In genomic region chr2:91308680-91309079, GRCm38 (mm10) we compare ENCODE assay signal across 16 mouse cellular contexts. TPM values are rescaled to one million over a fixed set of nuclear protein-coding genes. Genes with fewer than 3 reads are reported as not detected.
DNase-seq lines count a peak whose midpoint lies in the region; ATAC-seq lines count a peak whose summit lies in the region.
"Had no signal": no experiment of that assay in that cellular context is flagged by ENCODE, and none has a peak within 500 bp of the region (broad histone marks: within the 10 kb centered on the region; RNA-seq: fewer than 3 reads in every experiment).

No protein-coding gene starts in this region.

- peak; percentile 72; the same call in 1 of the 2 replicates for ATAC-seq in kidney, embryonic 15.5 days (replicated peaks; ENCODE audit: low FRiP score)
- ATAC-seq in liver, embryonic 11.5 days (replicated peaks; ENCODE audit: low FRiP score): no peak
- no peak for ATAC-seq in forebrain, embryonic 12.5 days (ENCODE audit: low FRiP score)
- ATAC-seq: forebrain, embryonic 16.5 days; inflammation-experienced regulatory T-cells, adult 6 months; lung, postnatal 0 days had no signal

- H3K4me1 ChIP-seq in kidney, embryonic 15.5 days: peaks cover 18% of the 10 kb centered on the region
- peaks cover 7% of the 10 kb centered on the region; the same call in 1 of the 2 replicates for H3K4me1 ChIP-seq in liver, embryonic 11.5 days (replicated peaks; ENCODE audit: control insufficient read depth, insufficient read depth, low read length)
- H3K4me1 ChIP-seq in forebrain, embryonic 12.5 days: peaks cover 23% of the 10 kb centered on the region

- no peaks in the 10 kb centered on the region for H3K36me3 ChIP-seq in kidney, embryonic 15.5 days
- H3K36me3 ChIP-seq in liver, embryonic 11.5 days (ENCODE audit: control insufficient read depth, insufficient read depth, low read length): no peaks in the 10 kb centered on the region
- H3K36me3 ChIP-seq in forebrain, embryonic 12.5 days (replicated peaks): 0 out of 2 replicates have a peak, but pooled peaks cover 8% of the 10 kb centered on the region

- H3K27ac ChIP-seq in kidney, embryonic 15.5 days: no peak overlapping the region
- no peak overlapping the region for H3K27ac ChIP-seq in liver, embryonic 11.5 days (ENCODE audit: low read depth, low read length)
- no peak overlapping the region for H3K27ac ChIP-seq in forebrain, embryonic 12.5 days
- H3K27ac ChIP-seq: heart, adult 2 months had no signal

- no peaks in the 10 kb centered on the region for H3K9me3 ChIP-seq in kidney, embryonic 15.5 days (replicated peaks)
- no peaks in the 10 kb centered on the region for H3K9me3 ChIP-seq in liver, embryonic 11.5 days (ENCODE audit: control insufficient read depth, low read length)
- H3K9me3 ChIP-seq in forebrain, embryonic 12.5 days: no peaks in the 10 kb centered on the region

- H3K9ac ChIP-seq in kidney, embryonic 15.5 days: no peak overlapping the region
- no peak overlapping the region for H3K9ac ChIP-seq in liver, embryonic 11.5 days (ENCODE audit: low read depth, low read length)
- H3K9ac ChIP-seq in forebrain, embryonic 12.5 days: no peak overlapping the region

- no peak overlapping the region for H3K4me2 ChIP-seq in kidney, embryonic 15.5 days
- no peak overlapping the region for H3K4me2 ChIP-seq in liver, embryonic 11.5 days
- no peak overlapping the region for H3K4me2 ChIP-seq in forebrain, embryonic 12.5 days
- H3K4me2 ChIP-seq: midbrain, embryonic 11.5 days had no signal

- no peak overlapping the region for H3K4me3 ChIP-seq in kidney, embryonic 15.5 days (replicated peaks)
- H3K4me3 ChIP-seq in liver, embryonic 11.5 days (ENCODE audit: low read depth, low read length): no peak overlapping the region
- H3K4me3 ChIP-seq in forebrain, embryonic 12.5 days (replicated peaks): no peak overlapping the region
- H3K4me3 ChIP-seq: heart, adult 2 months had no signal

- H3K27me3 ChIP-seq in kidney, embryonic 15.5 days: no peaks in the 10 kb centered on the region
- H3K27me3 ChIP-seq in liver, embryonic 11.5 days (replicated peaks; ENCODE audit: control insufficient read depth, insufficient read depth, low read length): no peaks in the 10 kb centered on the region
- no peaks in the 10 kb centered on the region for H3K27me3 ChIP-seq in forebrain, embryonic 12.5 days

- WGBS in kidney, embryonic 15.5 days: 20% methylated on average over 5 of the region's 5 CpGs
- 31% methylated on average over 5 of the region's 5 CpGs for WGBS in liver, embryonic 11.5 days
- WGBS in forebrain, embryonic 12.5 days: 54% methylated on average over 5 of the region's 5 CpGs

- no peak for DNase-seq in kidney, postnatal 36 days
- peak; percentile 38 for DNase-seq in R1 (ENCODE audit: low read depth, low spot score)
- DNase-seq in forelimb bud, embryonic 11.5 days (ENCODE audit: low read depth, low spot score): peak; percentile 51
- peak; percentile 72 to 81 for DNase-seq in thymus, postnatal 10 days (ENCODE audit: low spot score in 2 of 2)
- DNase-seq in liver, embryonic 11.5 days (ENCODE audit: low spot score): no peak
- DNase-seq: adrenal gland, adult 2 months; cerebellum, postnatal 10 days; heart, adult 2 months; heart, postnatal 4 days; liver had no signal

RNA-seq across cellular contexts. Expression of gene Arfgap2, which starts 43.9 kb away (rescaled TPM):
- 86.6 and 92.2 TPM in 2 replicates for polyA plus RNA-seq in kidney, embryonic 15.5 days (2015; fragmentation: Nextera tagmentation; extraction: Ambion mirVana)
- polyA plus RNA-seq in liver, embryonic 11.5 days (2014; fragmentation: Nextera tagmentation; extraction: Ambion mirVana): 95.7 and 105 TPM in 2 replicates
- polyA plus RNA-seq in forebrain, embryonic 12.5 days (2016; fragmentation: Nextera tagmentation; extraction: Ambion mirVana): 93.2 and 97.1 TPM in 2 replicates

RNA-seq across cellular contexts. Expression of gene Pacsin3, which starts 52.9 kb away (rescaled TPM):
- 39.9 and 40.3 TPM in 2 replicates for polyA plus RNA-seq in kidney, embryonic 15.5 days (2015; fragmentation: Nextera tagmentation; extraction: Ambion mirVana)
- 15.6 and 16.1 TPM in 2 replicates for polyA plus RNA-seq in liver, embryonic 11.5 days (2014; fragmentation: Nextera tagmentation; extraction: Ambion mirVana)
- polyA plus RNA-seq in forebrain, embryonic 12.5 days (2016; fragmentation: Nextera tagmentation; extraction: Ambion mirVana): 28.1 and 29.1 TPM in 2 replicates

Comparison
In these comparisons a context has a peak if more than half of its experiments do, and no peak if none do; other contexts are left out.
1. DNase-seq: peak in R1 (single experiment), forelimb bud, embryonic 11.5 days (single experiment) and thymus, postnatal 10 days (2 of 2); none in kidney, postnatal 36 days (0 of 2) and liver, embryonic 11.5 days (single experiment).